Mouse (Mus musculus): Measurements from ENCODE around the gene Usb1. TPM values are rescaled to one million over a fixed set of nuclear protein-coding genes. Genes with fewer than 3 reads are reported as not detected.

Gene Usb1
- total RNA-seq (2021): 10 to 100 TPM; 11.6 to 12.3 TPM
- long read RNA-seq, experiment 1, transcript Usb1-201 (7 exons, 1,758 nt): major isoform, 9 of 11 reads
- long read RNA-seq, experiment 1, partial matches to known transcripts: 0 of 11 reads
- long read RNA-seq, experiment 1, other reads (novel, unspliced or antisense): 1 of 11 reads
- long read RNA-seq, experiment 2, transcript Usb1-201 (7 exons, 1,758 nt): major isoform, 8 of 9 reads
- long read RNA-seq, experiment 2, partial matches to known transcripts: 0 of 9 reads
- long read RNA-seq, experiment 2, other reads (novel, unspliced or antisense): 1 of 9 reads

DNA sequence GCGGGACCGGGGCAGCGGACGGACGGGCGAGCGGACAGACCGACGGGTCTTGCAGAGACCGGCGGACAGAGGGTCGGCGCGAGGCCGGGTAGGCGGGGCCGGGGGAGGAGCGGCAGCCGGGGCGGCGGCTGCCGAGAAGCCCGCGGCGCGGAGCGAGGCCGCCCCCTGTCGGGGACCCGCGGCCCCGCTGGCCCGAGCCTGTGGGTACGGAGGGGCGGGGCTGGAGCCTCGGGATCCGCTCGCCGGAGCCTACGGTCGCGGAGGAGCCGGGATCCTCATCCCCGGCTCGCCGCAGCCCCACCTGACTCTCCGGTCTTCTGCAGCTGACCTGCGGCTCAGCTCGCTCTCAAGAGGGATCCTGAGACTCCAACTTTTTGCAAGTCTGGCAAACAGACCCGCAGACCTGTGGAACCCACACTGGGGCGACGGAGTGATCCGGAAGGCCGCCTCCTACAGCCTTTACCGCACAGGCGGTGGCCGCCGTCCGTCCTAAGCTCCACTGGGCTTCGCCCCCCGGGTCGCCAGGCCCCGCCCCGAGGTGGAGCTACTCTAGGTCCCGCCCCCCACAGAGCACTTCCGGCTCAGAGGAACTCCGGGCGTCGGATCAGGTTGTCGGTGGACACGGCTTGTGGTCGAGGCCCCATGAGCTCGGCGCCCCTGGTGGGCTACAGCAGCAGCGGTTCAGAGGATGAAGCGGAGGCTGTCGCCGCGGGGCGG lies at the start of gene Usb1, which contains the start of gene Zfp319:
Gene Usb1 (plus strand): TSS at position 565 of the 717 bp plus-strand sequence.
Gene Zfp319 (minus strand): TSS at position 231 of the 717 bp plus-strand sequence.
- DNase-seq (ENCODE audit: low spot score in 2 of 2): peak; percentile 89 to 92

GRCm38 (mm10) chr8:95289066-95289650 lies 42.9 kb upstream of the Usb1 start:
- no peak for DNase-seq (ENCODE audit: low spot score in 2 of 2)

DNA sequence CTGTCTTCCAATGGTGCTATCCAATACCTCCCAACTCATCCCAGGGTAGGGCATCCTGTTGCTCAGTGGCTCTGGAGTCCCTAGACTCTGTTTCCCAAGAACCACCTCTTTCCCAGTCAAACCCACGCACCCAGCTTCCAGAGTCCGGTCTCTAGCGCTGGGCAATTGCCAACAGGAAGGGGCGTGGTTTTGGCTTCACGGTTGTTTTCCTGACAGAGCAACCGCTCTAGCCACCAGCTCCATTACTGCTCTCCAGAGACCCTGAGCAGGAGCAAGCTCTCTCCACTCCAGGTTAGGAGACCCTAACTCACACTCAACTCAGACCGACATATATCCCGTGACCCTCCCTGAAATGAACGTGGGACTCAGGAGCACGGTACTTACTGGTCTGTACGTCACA lies 38.9 kb upstream of the Usb1 start:
- no peak for DNase-seq (ENCODE audit: low spot score in 2 of 2)

DNA sequence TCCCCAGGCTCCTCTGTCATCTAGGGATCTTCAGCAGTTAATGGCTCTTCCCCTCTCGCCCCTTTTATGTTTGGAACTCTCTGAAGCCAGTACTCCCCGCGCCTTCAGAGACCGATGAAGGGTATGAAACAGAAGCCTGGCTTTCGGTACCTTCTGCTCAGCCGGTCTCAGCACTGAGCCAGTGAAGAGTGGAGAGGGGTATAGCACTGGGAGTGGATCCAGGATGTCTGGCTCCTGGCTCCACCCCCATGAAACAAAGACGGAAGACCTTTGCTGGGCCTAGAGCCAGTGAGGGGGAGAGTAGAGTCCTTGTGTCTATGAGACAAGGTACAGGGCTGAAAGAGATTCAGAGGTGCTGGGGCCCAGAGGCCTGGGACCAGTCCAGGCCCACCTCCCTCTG lies 38.2 kb upstream of the Usb1 start:
- DNase-seq (ENCODE audit: low spot score in 2 of 2): no peak

GRCm38 (mm10) chr8:95302410-95302809 lies 29.7 kb upstream of the Usb1 start:
- peak in 1 of 2 experiments; percentile 21 for DNase-seq (ENCODE audit: low spot score in 2 of 2)

DNA sequence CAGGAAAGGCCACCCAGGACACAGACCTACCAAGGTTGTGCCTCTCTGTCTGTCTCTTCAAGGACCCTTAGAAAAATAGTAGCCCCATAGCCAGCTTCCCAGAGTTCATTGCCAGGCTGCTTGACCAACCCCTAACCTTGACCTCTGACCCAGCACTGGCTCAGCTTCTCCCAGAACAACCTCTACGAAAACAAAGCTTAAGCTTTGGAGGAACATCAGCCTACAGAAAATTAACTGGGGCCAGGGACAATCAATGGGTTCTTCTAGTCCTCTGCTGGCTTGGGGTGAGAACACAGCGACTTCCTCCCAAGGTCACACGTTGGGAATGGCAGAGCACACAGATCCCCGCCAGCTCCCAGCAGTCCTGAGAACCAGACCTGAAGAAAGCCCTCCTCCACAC lies 26.6 kb upstream of the Usb1 start:
- no peak for DNase-seq (ENCODE audit: low spot score in 2 of 2)

- no peak for DNase-seq (ENCODE audit: low spot score in 2 of 2)
These were observed 25.7 kb upstream of the Usb1 start, which contains the start of gene Cngb1 for GRCm38 (mm10) chr8:95306431-95306830. Gene Cngb1 (minus strand): TSS chr8:95306585.

DNA sequence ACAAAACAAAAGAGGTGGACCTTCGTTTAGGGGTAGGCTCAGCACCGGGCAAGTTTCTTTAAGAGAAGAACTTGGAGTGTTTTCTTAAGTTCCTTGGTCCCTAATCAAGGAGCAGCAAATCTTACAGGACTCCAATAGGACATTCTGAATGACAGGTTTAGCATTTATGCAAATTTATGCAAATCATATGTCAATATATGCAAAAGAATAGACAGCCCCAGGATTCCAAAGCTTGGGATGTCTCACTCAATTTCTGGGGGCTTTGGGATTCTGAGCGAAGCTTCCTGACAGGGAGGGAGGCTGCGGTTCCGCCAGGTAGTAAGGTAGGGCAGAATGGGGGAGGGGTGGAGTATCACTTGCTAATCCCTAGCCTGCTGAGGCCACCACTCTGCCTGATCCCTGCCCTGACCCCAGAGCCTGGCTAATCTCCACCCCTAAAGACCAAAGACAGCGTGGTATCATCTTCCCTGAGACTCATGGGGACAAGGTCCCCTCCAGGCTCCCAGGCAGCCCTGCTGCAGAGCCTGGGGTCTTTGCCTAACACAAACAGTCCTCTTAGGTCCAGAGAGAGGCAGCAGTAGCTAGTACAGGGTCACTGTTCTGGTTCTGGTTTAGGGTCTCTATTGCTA lies 21.6 kb upstream of the Usb1 start, which contains the start of gene Tepp:
Gene Tepp (plus strand): TSS at position 225 of the 629 bp plus-strand sequence.
- DNase-seq (ENCODE audit: low spot score in 2 of 2): no peak

- no peak for DNase-seq (ENCODE audit: low spot score in 2 of 2)
These were observed 19.2 kb upstream of the Usb1 start for GRCm38 (mm10) chr8:95312836-95313235.

DNA sequence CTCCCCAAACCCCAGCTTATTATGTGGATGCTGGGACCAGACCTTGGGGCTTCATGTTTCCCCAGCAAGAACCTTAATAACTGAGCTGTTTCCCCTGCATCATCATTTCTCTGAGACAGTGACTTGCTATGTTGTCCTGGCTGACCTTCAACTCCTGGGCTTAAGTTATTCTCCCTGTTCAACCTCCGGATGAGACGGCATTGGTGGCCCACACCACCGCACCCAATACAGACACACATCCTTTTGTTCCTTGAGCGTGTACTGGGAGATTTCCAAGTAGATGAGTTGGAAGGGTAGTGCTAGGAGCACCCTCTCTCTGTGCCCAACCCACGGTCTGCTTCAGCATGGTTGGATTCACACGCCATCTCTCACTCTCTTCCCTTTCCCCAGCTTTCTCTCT lies 18.2 kb upstream of the Usb1 start:
- DNase-seq (ENCODE audit: low spot score in 2 of 2): no peak

GRCm38 (mm10) chr8:95314707-95315106 lies 17.4 kb upstream of the Usb1 start:
- DNase-seq (ENCODE audit: low spot score in 2 of 2): no peak

DNA sequence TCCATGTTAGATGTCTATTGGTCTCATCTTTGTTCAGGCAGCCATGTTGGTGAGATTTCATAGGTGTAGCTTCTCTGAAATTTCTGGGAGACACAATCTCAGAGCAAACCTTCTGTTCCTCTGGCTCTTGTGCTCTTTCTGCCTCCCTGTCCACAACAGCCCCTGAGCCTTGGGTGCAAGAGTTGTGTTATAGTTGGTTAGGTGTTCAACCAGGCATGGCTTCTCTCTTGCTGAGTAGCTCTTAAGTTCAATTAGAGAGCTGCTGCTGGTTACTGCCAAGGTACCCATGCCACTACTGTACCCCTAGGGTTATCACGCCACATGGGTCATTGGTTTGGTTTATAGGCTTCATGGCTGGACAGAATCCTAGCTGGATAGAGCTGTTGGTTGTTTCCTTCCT lies 16.7 kb upstream of the Usb1 start:
- no peak for DNase-seq (ENCODE audit: low spot score in 2 of 2)

GRCm38 (mm10) chr8:95320224-95321139 lies 11.6 kb upstream of the Usb1 start:
- DNase-seq (ENCODE audit: low spot score in 2 of 2): peak in 1 of 2 experiments; percentile 30

DNA sequence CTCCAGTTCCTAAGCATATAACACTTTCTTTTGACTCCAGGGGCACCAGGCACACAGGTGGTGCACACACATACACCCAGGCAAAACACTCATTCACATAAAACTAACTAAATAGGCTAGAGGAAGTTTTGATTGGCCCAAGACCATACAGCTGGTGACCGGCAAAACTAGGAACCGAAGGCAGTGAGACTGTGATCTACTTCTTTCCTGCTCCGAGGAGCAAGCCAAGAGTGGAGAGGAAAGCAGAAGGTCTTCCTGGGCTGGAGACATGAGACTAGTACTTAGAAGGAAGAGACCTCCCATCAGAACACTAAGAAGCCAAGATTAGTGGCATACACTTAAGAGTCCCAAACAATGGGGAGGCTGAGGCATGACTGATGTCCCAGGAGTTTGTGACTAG lies 8.9 kb upstream of the Usb1 start:
- no peak for DNase-seq (ENCODE audit: low spot score in 2 of 2)

GRCm38 (mm10) chr8:95324646-95325045 lies 7.4 kb upstream of the Usb1 start:
- DNase-seq (ENCODE audit: low spot score in 2 of 2): no peak

DNA sequence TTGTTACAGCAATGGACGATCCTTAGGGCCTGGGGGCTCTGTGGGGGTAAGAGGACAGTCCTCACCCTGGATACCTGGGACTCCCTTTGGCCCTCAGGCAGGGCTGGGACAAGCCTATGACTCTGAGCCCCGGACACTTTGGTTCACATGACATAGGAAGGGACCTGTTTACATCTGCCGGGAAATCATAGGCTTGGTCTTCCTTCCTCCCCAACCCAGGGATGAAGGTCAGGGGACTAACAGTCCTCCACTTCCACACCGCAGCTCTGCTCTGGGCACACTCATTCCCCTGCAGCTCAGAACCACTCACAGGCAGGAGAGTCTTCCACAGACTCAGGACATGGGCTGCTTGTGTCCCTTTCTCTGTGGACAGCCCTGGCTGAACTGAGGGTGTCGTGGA lies 5.3 kb upstream of the Usb1 start:
- no peak for DNase-seq (ENCODE audit: low spot score in 2 of 2)

DNA sequence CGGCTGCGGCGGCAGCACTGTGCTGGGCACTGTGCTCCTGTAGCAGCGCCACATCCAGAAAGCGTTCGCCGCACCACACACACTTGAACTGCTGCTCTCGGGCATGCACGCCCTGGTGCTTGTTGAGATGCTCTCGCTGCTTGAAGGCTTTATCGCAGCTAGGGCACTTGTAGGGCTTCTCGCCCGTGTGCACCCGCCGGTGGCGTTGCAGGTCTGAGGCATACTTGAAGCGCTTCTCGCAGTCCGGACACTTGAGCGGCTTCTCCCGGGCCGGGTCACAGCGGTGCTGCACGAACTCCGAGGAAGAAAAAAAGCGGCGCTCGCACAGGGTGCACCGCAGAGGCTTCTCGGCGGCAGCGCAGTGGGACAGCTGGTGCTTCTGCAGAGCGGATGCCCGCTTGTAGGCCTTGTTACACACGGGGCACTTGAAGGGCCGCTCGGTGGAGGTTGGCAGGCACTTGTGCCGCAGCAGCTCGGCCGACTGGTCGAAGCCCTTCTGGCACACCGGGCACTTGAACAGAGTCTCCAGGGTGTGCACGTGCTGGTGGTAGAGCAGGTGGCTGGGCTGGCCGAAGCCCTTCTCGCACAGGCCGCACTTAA lies 4.1 kb upstream of the Usb1 start:
- DNase-seq (ENCODE audit: low spot score in 2 of 2): no peak

DNA sequence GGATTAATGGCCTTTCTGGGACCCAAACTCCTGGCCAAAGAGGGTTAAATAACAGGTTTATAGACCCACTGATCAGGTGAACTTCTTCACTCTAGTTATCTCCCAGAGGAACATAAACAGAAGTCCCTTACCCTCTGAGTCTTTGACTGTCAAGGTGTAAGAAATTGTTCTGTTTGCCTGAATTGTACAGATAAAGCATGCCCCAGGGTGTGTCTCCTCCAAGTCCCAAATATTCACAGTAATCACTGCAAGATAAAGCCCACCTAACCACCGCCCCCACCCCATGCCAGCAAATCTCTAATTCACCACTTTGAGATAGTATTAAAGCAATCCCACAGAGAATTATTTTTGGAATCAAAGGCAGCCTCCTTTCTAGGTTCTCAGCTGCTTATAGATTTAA lies 1.7 kb upstream of the Usb1 start:
- DNase-seq (ENCODE audit: low spot score in 2 of 2): no peak

DNA sequence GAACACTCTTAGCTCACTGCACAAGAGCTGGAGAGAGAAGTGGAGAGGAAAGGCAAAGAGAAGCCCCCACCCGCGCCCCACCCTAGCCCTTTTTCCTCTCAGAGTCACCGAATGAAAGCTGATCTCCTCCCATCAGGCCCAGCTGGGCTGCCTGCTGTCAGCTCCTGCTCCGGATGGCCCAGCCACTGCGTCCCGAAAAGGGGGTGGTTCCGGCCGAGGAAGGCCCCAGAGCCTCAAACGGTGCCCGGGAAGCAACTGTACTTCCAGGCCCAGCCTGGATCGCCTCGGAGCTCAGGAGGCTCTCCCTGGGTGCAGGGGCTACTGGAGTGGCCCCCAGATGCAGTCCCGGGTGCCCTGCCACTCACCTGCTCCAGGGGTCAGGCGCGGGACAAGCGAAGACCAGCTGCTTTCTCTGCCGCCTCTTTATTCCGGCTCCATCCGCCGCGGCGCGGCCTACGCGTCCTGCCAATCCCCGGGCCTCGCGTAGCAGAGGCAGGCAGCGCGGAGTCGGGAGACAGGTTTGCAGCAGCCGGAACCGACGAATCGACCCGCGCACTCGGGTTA lies 846 bp upstream of the Usb1 start:
- no peak for DNase-seq (ENCODE audit: low spot score in 2 of 2)

Measured in left cerebral cortex, adult 18-20 months (tissue).